Mouse (Mus musculus) spleen, adult 2 months (tissue): ENCODE data around the gene Lrrc8c.

Experiments used
- CTCF ChIP-seq: fragments of 200-500 bp; IDR thresholded peaks from 2 replicates; pipeline ENCODE4 v1.5.1; 2011; ENCODE audit warnings: mild to moderate bottlenecking, inconsistent platforms; ENCODE audit not compliant: insufficient read depth, insufficient read length, insufficient replicate concordance; ENCODE audit errors: extremely low read depth
- POLR2A ChIP-seq: fragments of 200-500 bp; IDR thresholded peaks from 2 replicates; pipeline ENCODE4 v1.6.1; 2011; ENCODE audit warnings: low read depth, low read length, inconsistent platforms

GRCm38 (mm10) chr5:105598866-105599265 is 79.7 kb downstream of the Lrrc8c start:
- TF ChIP-seq POLR2A (no peak), CTCF (no peak)
